Mouse (Mus musculus): ENCODE measurements around the gene Asns.

DNA sequence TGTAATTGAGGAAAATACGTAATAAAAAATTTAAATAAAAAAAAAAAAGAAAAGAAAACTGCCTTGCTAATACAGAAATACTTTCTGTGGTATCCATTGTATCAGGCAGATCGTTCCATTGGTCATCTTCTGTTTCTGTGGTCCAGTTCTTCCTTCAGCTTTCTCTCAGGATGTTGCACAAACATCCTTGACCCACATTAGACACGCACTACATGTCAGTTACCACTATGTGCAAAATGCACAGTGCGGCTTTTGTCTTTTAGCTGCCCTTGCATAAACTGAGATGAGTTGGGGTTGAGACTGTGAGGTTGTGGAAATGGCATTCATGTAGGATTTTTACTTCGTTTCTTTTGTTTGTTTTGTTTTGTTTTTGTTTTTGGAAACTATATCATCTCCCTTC, 24.7 kb downstream of the Asns start:
- TF ChIP-seq CTCF (IDR thresholded peaks at IDR 0.05; ENCODE audit: low read depth) (no peak), EP300 (IDR thresholded peaks at IDR 0.05; ENCODE audit: low read depth) (no peak)

All from heart, postnatal 0 days (tissue).